ENCODE assay signal across 20 mouse cellular contexts in the genomic region with DNA sequence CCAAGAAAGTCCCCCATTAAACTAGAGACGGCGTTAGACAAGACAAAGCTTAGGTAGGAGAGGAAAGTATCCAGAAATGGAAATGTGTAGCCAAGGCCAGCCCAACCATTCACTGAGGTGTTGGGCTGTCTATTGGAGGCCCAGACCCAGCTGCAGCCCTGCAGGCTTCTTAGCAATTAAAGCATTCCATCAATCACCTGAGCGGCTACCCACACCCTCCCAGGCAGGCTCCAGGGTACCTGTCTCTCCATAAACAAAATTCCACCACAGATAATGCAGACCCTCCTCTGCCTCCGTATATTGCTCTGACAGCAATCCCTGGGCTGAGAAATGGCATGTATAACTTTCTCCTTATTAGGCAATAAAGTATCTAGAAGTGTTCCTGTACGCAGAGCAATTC.
DNase-seq lines count a peak whose midpoint lies in the region; ATAC-seq lines count a peak whose summit lies in the region.
"Had no signal": no experiment of that assay in that cellular context is flagged by ENCODE, and none has a peak within 500 bp of the region (broad histone marks: within the 10 kb centered on the region; RNA-seq: fewer than 3 reads in every experiment).

No protein-coding gene starts in this region.

- no peak overlapping the region for H3K4me3 ChIP-seq in limb, embryonic 11.5 days (ENCODE audit: low read depth, low read length)
- no peak overlapping the region for H3K4me3 ChIP-seq in limb, embryonic 10.5 days
- H3K4me3 ChIP-seq in intestine, embryonic 16.5 days (ENCODE audit: low read length): no peak overlapping the region
- H3K4me3 ChIP-seq in limb, embryonic 13.5 days: no peak overlapping the region
- H3K4me3 ChIP-seq in stomach, embryonic 16.5 days (replicated peaks; ENCODE audit: low read length): no peak overlapping the region
- H3K4me3 ChIP-seq in hindbrain, embryonic 16.5 days (ENCODE audit: low read length): no peak overlapping the region
- H3K4me3 ChIP-seq: embryonic facial prominence, embryonic 15.5 days; erythroblast, embryonic 14.5 days; forebrain, embryonic 10.5 days; gastrocnemius, adult 2 months; heart, embryonic 10.5 days; hindbrain, embryonic 13.5 days had no signal

- no peak overlapping the region for H3K9ac ChIP-seq in limb, embryonic 11.5 days (ENCODE audit: low read length)
- no peak overlapping the region for H3K9ac ChIP-seq in intestine, embryonic 16.5 days (ENCODE audit: low read depth, low read length)
- no peak overlapping the region for H3K9ac ChIP-seq in limb, embryonic 13.5 days
- no peak overlapping the region for H3K9ac ChIP-seq in stomach, embryonic 16.5 days (ENCODE audit: low read length)
- no peak overlapping the region for H3K9ac ChIP-seq in hindbrain, embryonic 16.5 days (ENCODE audit: low read depth, low read length)
- H3K9ac ChIP-seq: embryonic facial prominence, embryonic 15.5 days; hindbrain, embryonic 13.5 days had no signal

- no peaks in the 10 kb centered on the region for H3K9me3 ChIP-seq in limb, embryonic 11.5 days (ENCODE audit: control insufficient read depth, low read length)
- H3K9me3 ChIP-seq in limb, embryonic 10.5 days (replicated peaks): no peaks in the 10 kb centered on the region
- no peaks in the 10 kb centered on the region for H3K9me3 ChIP-seq in intestine, embryonic 16.5 days (ENCODE audit: control insufficient read depth, low read length)
- no peaks in the 10 kb centered on the region for H3K9me3 ChIP-seq in limb, embryonic 13.5 days
- no peaks in the 10 kb centered on the region for H3K9me3 ChIP-seq in stomach, embryonic 16.5 days (replicated peaks; ENCODE audit: control insufficient read depth, low read length)
- H3K9me3 ChIP-seq in hindbrain, embryonic 16.5 days (ENCODE audit: control insufficient read depth, low read length): no peaks in the 10 kb centered on the region
- H3K9me3 ChIP-seq: embryonic facial prominence, embryonic 15.5 days; forebrain, embryonic 10.5 days; heart, embryonic 10.5 days; hindbrain, embryonic 13.5 days had no signal

- no peaks in the 10 kb centered on the region for H3K36me3 ChIP-seq in limb, embryonic 11.5 days (ENCODE audit: control insufficient read depth, insufficient read depth, low read length)
- H3K36me3 ChIP-seq in limb, embryonic 10.5 days: no peaks in the 10 kb centered on the region
- no peaks in the 10 kb centered on the region for H3K36me3 ChIP-seq in intestine, embryonic 16.5 days (ENCODE audit: control insufficient read depth, insufficient read depth, low read length)
- no peaks in the 10 kb centered on the region for H3K36me3 ChIP-seq in limb, embryonic 13.5 days
- no peaks in the 10 kb centered on the region for H3K36me3 ChIP-seq in stomach, embryonic 16.5 days (ENCODE audit: control insufficient read depth, insufficient read depth, low read length)
- no peaks in the 10 kb centered on the region for H3K36me3 ChIP-seq in hindbrain, embryonic 16.5 days (ENCODE audit: control insufficient read depth, insufficient read depth, low read length)
- H3K36me3 ChIP-seq: embryonic facial prominence, embryonic 15.5 days; forebrain, embryonic 10.5 days; heart, embryonic 10.5 days; hindbrain, embryonic 13.5 days had no signal

- H3K4me2 ChIP-seq in limb, embryonic 11.5 days (ENCODE audit: low read depth, severe bottlenecking): no peak overlapping the region
- no peak overlapping the region for H3K4me2 ChIP-seq in intestine, embryonic 16.5 days (ENCODE audit: low read depth, low read length)
- no peak overlapping the region for H3K4me2 ChIP-seq in limb, embryonic 13.5 days (replicated peaks)
- no peak overlapping the region for H3K4me2 ChIP-seq in stomach, embryonic 16.5 days (ENCODE audit: low read depth, low read length)
- H3K4me2 ChIP-seq in hindbrain, embryonic 16.5 days (ENCODE audit: low read length): no peak overlapping the region
- H3K4me2 ChIP-seq: embryonic facial prominence, embryonic 15.5 days; hindbrain, embryonic 13.5 days had no signal

- no peaks in the 10 kb centered on the region for H3K4me1 ChIP-seq in limb, embryonic 11.5 days (ENCODE audit: control insufficient read depth, insufficient read depth, low read length)
- H3K4me1 ChIP-seq in limb, embryonic 10.5 days: peaks cover 17% of the 10 kb centered on the region
- no peaks in the 10 kb centered on the region for H3K4me1 ChIP-seq in intestine, embryonic 16.5 days (ENCODE audit: control insufficient read depth, insufficient read depth, low read length)
- H3K4me1 ChIP-seq in limb, embryonic 13.5 days: peaks cover 10% of the 10 kb centered on the region; the same call in 1 of the 2 replicates
- H3K4me1 ChIP-seq in stomach, embryonic 16.5 days (ENCODE audit: control insufficient read depth, insufficient read depth, low read length): no peaks in the 10 kb centered on the region
- H3K4me1 ChIP-seq in hindbrain, embryonic 16.5 days (ENCODE audit: control insufficient read depth, insufficient read depth, low read depth, low read length): no peaks in the 10 kb centered on the region
- H3K4me1 ChIP-seq: embryonic facial prominence, embryonic 15.5 days; forebrain, embryonic 10.5 days; heart, embryonic 10.5 days; hindbrain, embryonic 13.5 days had no signal

- intact Hi-C loops in left cerebral cortex, postnatal 14 days (cut with DNase I): no loop called here

- DNase-seq in limb, embryonic 11.5 days (ENCODE audit: low spot score): peak; percentile 33
- no peak for DNase-seq in limb, embryonic 10.5 days (ENCODE audit: low spot score)
- DNase-seq in left cerebral cortex, postnatal 14 days (ENCODE audit: low spot score in 2 of 2): no peak
- DNase-seq: adrenal gland, adult 2 months; adrenal gland, postnatal 25 days; cerebellum, adult 2 months; cerebellum, postnatal 14 days; gastrocnemius, adult 2 months; heart, adult 18-20 months; heart, postnatal 14 days had no signal

- ATAC-seq in limb, embryonic 11.5 days (ENCODE audit: insufficient number of reproducible peaks, low FRiP score, low TSS enrichment, low read depth): 0 out of 2 replicates have a peak, but pooled peaks have one; percentile 32
- peak; percentile 56 for ATAC-seq in intestine, embryonic 16.5 days
- 0 out of 2 replicates have a peak, but pooled peaks have one; percentile 32 for ATAC-seq in limb, embryonic 13.5 days (ENCODE audit: low FRiP score, low read depth)
- peak; percentile 51; the same call in 1 of the 2 replicates for ATAC-seq in stomach, embryonic 16.5 days (ENCODE audit: insufficient read depth, low FRiP score)
- no peak for ATAC-seq in hindbrain, embryonic 16.5 days
- ATAC-seq: forebrain, embryonic 14.5 days had no signal

- no peak overlapping the region for H3K27ac ChIP-seq in limb, embryonic 11.5 days (replicated peaks; ENCODE audit: low read depth, low read length)
- H3K27ac ChIP-seq in limb, embryonic 10.5 days: no peak overlapping the region
- peak overlapping the region; percentile 25; the same call in 1 of the 2 replicates for H3K27ac ChIP-seq in intestine, embryonic 16.5 days (ENCODE audit: low read length)
- no peak overlapping the region for H3K27ac ChIP-seq in limb, embryonic 13.5 days
- no peak overlapping the region; the same call in 1 of the 2 replicates for H3K27ac ChIP-seq in stomach, embryonic 16.5 days (ENCODE audit: low read length)
- H3K27ac ChIP-seq in hindbrain, embryonic 16.5 days (ENCODE audit: low read depth, low read length): no peak overlapping the region
- H3K27ac ChIP-seq: embryonic facial prominence, embryonic 15.5 days; forebrain, embryonic 10.5 days; gastrocnemius, adult 2 months; heart, embryonic 10.5 days; hindbrain, embryonic 13.5 days had no signal

- H3K27me3 ChIP-seq in limb, embryonic 11.5 days (ENCODE audit: control insufficient read depth, insufficient read depth, low read length): no peaks in the 10 kb centered on the region
- no peaks in the 10 kb centered on the region for H3K27me3 ChIP-seq in limb, embryonic 10.5 days (ENCODE audit: low read depth, poor library complexity, severe bottlenecking)
- no peaks in the 10 kb centered on the region for H3K27me3 ChIP-seq in intestine, embryonic 16.5 days (replicated peaks; ENCODE audit: control insufficient read depth, insufficient read depth, low read length)
- H3K27me3 ChIP-seq in limb, embryonic 13.5 days: no peaks in the 10 kb centered on the region; the same call in 1 of the 2 replicates
- no peaks in the 10 kb centered on the region for H3K27me3 ChIP-seq in stomach, embryonic 16.5 days (ENCODE audit: control insufficient read depth, insufficient read depth, low read length)
- no peaks in the 10 kb centered on the region for H3K27me3 ChIP-seq in hindbrain, embryonic 16.5 days (replicated peaks; ENCODE audit: control insufficient read depth, insufficient read depth, low read length)
- H3K27me3 ChIP-seq: embryonic facial prominence, embryonic 15.5 days; hindbrain, embryonic 13.5 days had no signal

- 54% methylated on average over 5 of the region's 5 CpGs for WGBS in limb, embryonic 11.5 days
- 64% methylated on average over 5 of the region's 5 CpGs for WGBS in limb, embryonic 10.5 days
- 44% methylated on average over 5 of the region's 5 CpGs for WGBS in intestine, embryonic 16.5 days
- WGBS in limb, embryonic 13.5 days: 37% methylated on average over 5 of the region's 5 CpGs
- WGBS in stomach, embryonic 16.5 days: 26% methylated on average over 5 of the region's 5 CpGs
- 86% methylated on average over 5 of the region's 5 CpGs for WGBS in hindbrain, embryonic 16.5 days
